Mouse (Mus musculus) hindbrain, embryonic 13.5 days (tissue): Measurements from ENCODE around the gene Ccdc106. TPM values are rescaled to one million over a fixed set of nuclear protein-coding genes. Genes with fewer than 3 reads are reported as not detected.

Experiments
- ATAC-seq: fragments of 200-750 bp; cut with Nextera tagmentation; 2 replicates; pipeline ENCODE4 v1.8.0; 2017; ENCODE audit warnings: moderate TSS enrichment; ENCODE audit not compliant: low FRiP score
- H3K27ac ChIP-seq: fragments of 300-500 bp; sonication (generic); 2 replicates; pipeline ENCODE4 v1.5.1; 2015; ENCODE audit warnings: inconsistent platforms, mild to moderate bottlenecking, moderate library complexity
- H3K27me3 ChIP-seq: fragments of 300-500 bp; sonication (generic); 2 replicates; pipeline ENCODE4 v1.6.1; 2015; ENCODE audit warnings: mild to moderate bottlenecking, inconsistent platforms
- H3K36me3 ChIP-seq: fragments of 300-500 bp; sonication (generic); 2 replicates; pipeline ENCODE4 v1.6.1; 2015; ENCODE audit warnings: mild to moderate bottlenecking, inconsistent platforms
- H3K4me1 ChIP-seq: fragments of 300-500 bp; sonication (generic); replicated peaks from 2 replicates; pipeline ENCODE4 v1.6.1; 2015; ENCODE audit warnings: inconsistent platforms
- H3K4me2 ChIP-seq: fragments of 300-500 bp; sonication (generic); 2 replicates; pipeline ENCODE4 v1.6.1; 2015; ENCODE audit warnings: inconsistent platforms, mild to moderate bottlenecking, moderate library complexity
- H3K4me3 ChIP-seq: fragments of 300-500 bp; sonication (generic); 2 replicates; pipeline ENCODE4 v1.5.1; 2015; ENCODE audit warnings: mild to moderate bottlenecking, inconsistent platforms
- H3K9ac ChIP-seq: fragments of 300-500 bp; sonication (generic); 2 replicates; pipeline ENCODE4 v1.6.1; 2015; ENCODE audit warnings: mild to moderate bottlenecking, inconsistent platforms
- H3K9me3 ChIP-seq: fragments of 300-500 bp; sonication (generic); 2 replicates; pipeline ENCODE4 v1.6.1; 2016; ENCODE audit warnings: inconsistent platforms
- WGBS: fragments of 180-500 bp; shearing (Covaris S2); methylation state at CpG from one replicate; pipeline ENCODE4 v1.1.7; 2015; 5-methylcytosine and 5-hydroxymethylcytosine counted together
- polyA plus RNA-seq: library from polyadenylated mRNA; unstranded; fragments of >200 nt; fragmentation: Nextera tagmentation; extraction: Ambion mirVana; gene quantifications from 2 replicates; pipeline ENCODE4 v1.2.1, GENCODE M21; 2015

Gene Ccdc106
- polyA plus RNA-seq, 1 experiment from 2014 or later = 38.7 TPM

- H3K4me1 ChIP-seq = peaks cover 62% of the 10 kb centered on the region
- peak overlapping the region; percentile 83 for H3K9ac ChIP-seq
- no peaks in the 10 kb centered on the region for H3K36me3 ChIP-seq
- WGBS = 28% methylated on average over 11 of the region's 11 CpGs
- no peak for ATAC-seq
- peaks cover 62% of the 10 kb centered on the region for H3K27me3 ChIP-seq
- peak overlapping the region; percentile 57 for H3K4me3 ChIP-seq
- no peak overlapping the region for H3K27ac ChIP-seq
- H3K4me2 ChIP-seq = peak overlapping the region; percentile 70
- no peaks in the 10 kb centered on the region for H3K9me3 ChIP-seq
These were observed 37.5 kb downstream of the Ccdc106 start for GRCm38 (mm10) chr7:5057804-5058203.

GRCm38 (mm10) chr7:5058631-5059030 is 38.3 kb downstream of the Ccdc106 start:
- peaks cover 61% of the 10 kb centered on the region for H3K4me1 ChIP-seq
- H3K27me3 ChIP-seq = peaks cover 54% of the 10 kb centered on the region
- H3K4me2 ChIP-seq = peak overlapping the region; percentile 70; the same call in 1 of the 2 replicates
- H3K4me3 ChIP-seq = no peak overlapping the region
- H3K27ac ChIP-seq = 0 out of 2 replicates have a peak overlapping the region, but pooled peaks have one; percentile 99
- ATAC-seq = no peak
- 85% methylated on average over 1 of the region's 1 CpGs for WGBS
- H3K9ac ChIP-seq = 0 out of 2 replicates have a peak overlapping the region, but pooled peaks have one; percentile 20
- H3K36me3 ChIP-seq = no peaks in the 10 kb centered on the region
- no peaks in the 10 kb centered on the region for H3K9me3 ChIP-seq

DNA sequence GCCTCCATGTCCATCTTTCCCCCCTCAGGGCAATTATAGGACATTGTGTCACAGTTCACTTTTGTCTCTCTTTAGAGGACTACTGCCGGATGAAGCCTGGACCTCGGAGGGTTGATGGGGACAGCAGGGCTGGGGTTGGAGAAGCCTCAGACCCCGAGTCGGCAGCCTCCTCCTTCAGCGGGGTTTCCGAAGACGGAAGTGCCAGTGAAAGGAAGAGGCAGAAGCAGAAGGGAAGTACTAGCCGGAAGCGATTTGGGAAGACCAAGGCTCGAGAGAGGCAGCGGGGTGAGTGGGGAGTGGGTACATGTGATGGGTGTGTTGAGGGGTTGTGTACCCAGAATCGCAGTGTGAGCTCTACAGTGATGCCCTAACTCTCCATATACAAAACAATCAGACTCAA is 39.1 kb downstream of the Ccdc106 start:
- no peak overlapping the region; the same call in 1 of the 2 replicates for H3K4me2 ChIP-seq
- H3K9ac ChIP-seq = peak overlapping the region; percentile 89; the same call in 1 of the 2 replicates
- H3K9me3 ChIP-seq = no peaks in the 10 kb centered on the region
- H3K4me1 ChIP-seq = peaks cover 61% of the 10 kb centered on the region
- H3K36me3 ChIP-seq = no peaks in the 10 kb centered on the region
- peaks cover 46% of the 10 kb centered on the region for H3K27me3 ChIP-seq
- no peak overlapping the region for H3K4me3 ChIP-seq
- ATAC-seq = no peak
- 93% methylated on average over 12 of the region's 12 CpGs for WGBS
- peak overlapping the region; percentile 99 for H3K27ac ChIP-seq

DNA sequence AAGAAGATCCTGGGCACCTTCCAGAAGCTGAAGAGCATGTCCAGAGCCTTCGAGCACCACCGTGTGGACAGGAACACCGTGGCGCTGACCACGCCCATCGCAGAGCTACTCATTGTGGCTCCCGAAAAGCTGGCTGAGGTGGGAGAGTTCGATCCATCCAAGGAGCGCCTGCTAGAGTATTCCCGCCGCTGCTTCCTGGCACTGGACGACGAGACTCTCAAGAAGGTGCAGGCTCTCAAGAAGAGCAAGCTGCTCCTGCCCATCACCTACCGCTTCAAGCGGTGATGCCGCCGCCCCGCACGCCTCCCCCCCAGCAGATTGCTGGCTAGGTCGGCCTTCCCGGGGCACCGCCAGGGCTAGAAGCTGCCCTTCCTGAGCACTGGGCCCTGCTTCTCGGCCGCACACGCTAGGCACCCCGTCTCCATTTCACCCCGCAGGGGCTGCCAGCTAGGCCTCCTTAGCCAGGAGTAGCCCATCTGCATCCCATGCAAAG is 39.9 kb downstream of the Ccdc106 start:
- Histone ChIP-seq H3K9ac (peak overlapping the region; percentile 89), H3K36me3 (no peaks in the 10 kb centered on the region), H3K27ac (peak overlapping the region; percentile 99), H3K4me1 (peaks cover 62% of the 10 kb centered on the region), H3K27me3 (peaks cover 38% of the 10 kb centered on the region), H3K4me3 (peak overlapping the region; percentile 75), H3K4me2 (peak overlapping the region; percentile 84), H3K9me3 (no peaks in the 10 kb centered on the region)
- 3% methylated on average over 27 of the region's 27 CpGs for WGBS
- peak; percentile 1; the same call in 1 of the 2 replicates for ATAC-seq

DNA sequence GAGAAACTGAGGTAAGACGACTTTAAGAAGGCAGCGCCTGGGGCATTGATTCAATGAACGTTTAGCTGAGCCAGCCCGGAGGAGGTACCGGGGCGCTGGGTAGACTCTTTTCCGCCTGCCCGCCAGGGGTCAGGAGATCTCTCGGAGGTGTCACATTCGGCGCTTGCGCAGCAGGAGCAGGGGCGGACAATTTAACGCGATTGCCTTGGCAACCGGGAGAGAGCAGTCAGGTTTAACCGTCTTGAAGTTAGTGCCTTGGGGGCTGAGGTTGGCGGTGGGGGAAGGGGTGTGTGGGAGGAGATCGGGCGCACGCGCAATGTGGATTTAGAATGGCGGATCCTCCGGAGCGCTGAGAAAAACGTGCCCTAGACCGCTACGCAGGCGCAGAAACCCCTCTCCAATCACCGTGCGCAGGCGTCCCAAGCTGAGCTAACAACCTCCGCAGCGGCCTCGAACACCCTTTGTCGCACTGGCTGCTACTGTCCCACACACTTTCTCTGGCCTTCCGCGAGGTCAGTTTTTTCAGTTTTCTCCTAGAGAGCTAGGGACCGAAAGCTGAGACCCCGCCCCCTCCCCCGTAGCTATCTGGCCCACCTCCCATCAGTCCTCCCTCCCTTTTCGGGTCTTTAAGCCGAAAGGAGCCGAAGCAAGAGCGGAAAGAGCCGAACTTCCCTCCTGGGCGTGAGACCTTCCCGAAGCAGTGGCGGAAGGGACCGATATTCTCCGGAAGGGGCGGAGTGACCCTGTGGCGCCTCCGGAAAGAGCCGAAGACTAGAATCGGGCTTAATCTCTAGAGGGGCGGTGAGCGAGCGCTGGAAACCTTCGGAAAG is 40.8 kb downstream of the Ccdc106 start:
- H3K4me3 ChIP-seq = peak overlapping the region; percentile 75
- H3K4me2 ChIP-seq = peak overlapping the region; percentile 84
- H3K9ac ChIP-seq = peak overlapping the region; percentile 89
- WGBS = under 1% methylated on average over 60 of the region's 60 CpGs
- peak; percentile 92 for ATAC-seq
- peak overlapping the region; percentile 99 for H3K27ac ChIP-seq
- H3K27me3 ChIP-seq = peaks cover 29% of the 10 kb centered on the region
- peaks cover 2% of the 10 kb centered on the region for H3K36me3 ChIP-seq
- no peaks in the 10 kb centered on the region for H3K9me3 ChIP-seq
- peaks cover 64% of the 10 kb centered on the region for H3K4me1 ChIP-seq

- under 1% methylated on average over 52 of the region's 65 CpGs for WGBS
- ATAC-seq = peak; percentile 80
- H3K4me3 ChIP-seq = peak within 1 kb of the TSS; percentile 75
These were observed 41.5 kb downstream of the Ccdc106 start, which contains the start of gene U2af2 for GRCm38 (mm10) chr7:5061774-5062359. Gene U2af2, plus strand, starts transcription at chr7:5062143.

GRCm38 (mm10) chr7:5062360-5063001 is 42.1 kb downstream of the Ccdc106 start:
- H3K27me3 ChIP-seq = peaks cover 16% of the 10 kb centered on the region

More at GRCm38 (mm10) chr7:5061774-5062359, 41.5 kb downstream of the Ccdc106 start, which contains the start of gene U2af2:
- Histone ChIP-seq H3K4me2 (peak within 1 kb of the TSS; percentile 84), H3K9ac (peak within 1 kb of the TSS; percentile 89), H3K36me3 (peaks cover 9% of the 10 kb centered on the region), H3K27me3 (peaks cover 22% of the 10 kb centered on the region), H3K4me1 (peaks cover 66% of the 10 kb centered on the region), H3K27ac (peak within 1 kb of the TSS; percentile 99), H3K9me3 (no peaks in the 10 kb centered on the region)

DNA sequence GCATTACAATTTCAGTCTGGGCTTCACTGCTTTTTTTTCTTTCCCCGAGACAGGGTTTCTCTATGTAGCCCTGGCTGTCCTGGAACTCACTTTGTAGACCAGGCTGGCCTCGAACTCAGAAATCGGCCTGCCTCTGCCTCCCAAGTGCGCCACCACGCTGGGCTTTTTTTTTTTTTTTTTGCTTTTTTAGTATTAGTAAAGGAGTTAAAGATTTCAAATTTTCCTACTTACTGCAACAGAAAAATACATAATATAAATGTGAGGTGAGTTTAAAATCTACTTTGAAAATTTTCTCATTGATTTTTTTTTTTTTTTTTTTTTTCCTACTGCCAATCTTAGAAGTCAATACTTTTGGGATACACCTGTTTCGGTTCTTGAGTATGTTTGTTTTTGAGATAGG is 44.5 kb downstream of the Ccdc106 start:
- 96% methylated on average over 6 of the region's 6 CpGs for WGBS
- Histone ChIP-seq H3K4me1 (peaks cover 50% of the 10 kb centered on the region), H3K36me3 (peaks cover 39% of the 10 kb centered on the region), H3K9me3 (no peaks in the 10 kb centered on the region), H3K27ac (no peak overlapping the region), H3K27me3 (no peaks in the 10 kb centered on the region), H3K9ac (no peak overlapping the region), H3K4me2 (peak overlapping the region; percentile 84; the same call in 1 of the 2 replicates), H3K4me3 (no peak overlapping the region)
- ATAC-seq = no peak

More at GRCm38 (mm10) chr7:5062360-5063001, 42.1 kb downstream of the Ccdc106 start:
- Histone ChIP-seq H3K9ac (peak overlapping the region; percentile 89), H3K4me2 (peak overlapping the region; percentile 84), H3K4me3 (peak overlapping the region; percentile 75), H3K36me3 (peaks cover 15% of the 10 kb centered on the region), H3K4me1 (peaks cover 65% of the 10 kb centered on the region), H3K9me3 (no peaks in the 10 kb centered on the region), H3K27ac (peak overlapping the region; percentile 99)
- ATAC-seq = peak; percentile 28
- WGBS = under 1% methylated on average over 47 of the region's 51 CpGs

- Histone ChIP-seq H3K36me3 (peaks cover 97% of the 10 kb centered on the region), H3K4me3 (no peak overlapping the region), H3K4me2 (no peak overlapping the region), H3K27me3 (no peaks in the 10 kb centered on the region), H3K27ac (no peak overlapping the region), H3K9me3 (no peaks in the 10 kb centered on the region), H3K4me1 (no peaks in the 10 kb centered on the region), H3K9ac (no peak overlapping the region)
- ATAC-seq = no peak
- WGBS = 76% methylated on average over 1 of the region's 1 CpGs
These were observed 53.2 kb downstream of the Ccdc106 start for GRCm38 (mm10) chr7:5073586-5073985.

- H3K4me2 ChIP-seq = no peak overlapping the region
- no peak for ATAC-seq
- no peak overlapping the region for H3K4me3 ChIP-seq
- no peak overlapping the region for H3K27ac ChIP-seq
- no peaks in the 10 kb centered on the region for H3K4me1 ChIP-seq
- H3K27me3 ChIP-seq = no peaks in the 10 kb centered on the region
- no peak overlapping the region for H3K9ac ChIP-seq
- WGBS = 97% methylated on average over 5 of the region's 5 CpGs
- peaks cover 89% of the 10 kb centered on the region for H3K36me3 ChIP-seq
- H3K9me3 ChIP-seq = no peaks in the 10 kb centered on the region
These were observed 54.6 kb downstream of the Ccdc106 start for GRCm38 (mm10) chr7:5074984-5075383.

DNA sequence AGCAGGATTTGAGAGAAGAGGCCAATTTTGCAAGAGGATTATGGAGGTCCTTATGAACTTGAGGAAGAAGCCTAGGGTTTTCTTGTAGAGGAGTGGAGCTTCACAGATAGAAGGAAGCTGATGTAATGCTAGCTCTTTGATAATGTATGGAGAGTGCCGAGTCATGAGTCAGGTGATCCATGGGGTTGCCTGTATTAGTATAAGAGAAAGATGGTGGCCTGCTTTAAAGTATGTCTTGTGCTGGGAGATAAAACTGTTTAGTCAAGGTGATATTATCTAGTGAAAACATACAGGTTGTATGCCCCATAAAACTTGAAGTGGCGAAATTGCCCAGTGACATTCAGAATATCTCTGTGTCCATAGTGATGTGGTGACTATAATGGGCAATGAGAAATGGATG is 56.6 kb downstream of the Ccdc106 start:
- Histone ChIP-seq H3K27me3 (no peaks in the 10 kb centered on the region), H3K4me2 (no peak overlapping the region), H3K9ac (no peak overlapping the region), H3K4me1 (peaks cover 14% of the 10 kb centered on the region), H3K36me3 (peaks cover 69% of the 10 kb centered on the region), H3K27ac (no peak overlapping the region), H3K9me3 (no peaks in the 10 kb centered on the region), H3K4me3 (no peak overlapping the region)
- no peak for ATAC-seq
- 94% methylated on average over 2 of the region's 2 CpGs for WGBS
